Mouse (Mus musculus) urinary bladder, adult 2 months (tissue): ENCODE data around the gene Gsn. TPM values are rescaled to one million over a fixed set of nuclear protein-coding genes. Genes with fewer than 3 reads are reported as not detected.

Experiments
- DNase-seq: peaks from one replicate; pipeline ENCODE4 v3.0.0; 2022; ENCODE audit warnings: low spot score
- polyA plus RNA-seq: library from polyadenylated mRNA; depleted of rRNA; stranded (reverse); fragments of >200 nt; gene quantifications from 2 replicates; pipeline ENCODE4 v1.2.3, GENCODE M21; 2012; rRNA removed

Gsn gene
- polyA plus RNA-seq = 4,184 and 4,255 TPM in 2 replicates

DNA sequence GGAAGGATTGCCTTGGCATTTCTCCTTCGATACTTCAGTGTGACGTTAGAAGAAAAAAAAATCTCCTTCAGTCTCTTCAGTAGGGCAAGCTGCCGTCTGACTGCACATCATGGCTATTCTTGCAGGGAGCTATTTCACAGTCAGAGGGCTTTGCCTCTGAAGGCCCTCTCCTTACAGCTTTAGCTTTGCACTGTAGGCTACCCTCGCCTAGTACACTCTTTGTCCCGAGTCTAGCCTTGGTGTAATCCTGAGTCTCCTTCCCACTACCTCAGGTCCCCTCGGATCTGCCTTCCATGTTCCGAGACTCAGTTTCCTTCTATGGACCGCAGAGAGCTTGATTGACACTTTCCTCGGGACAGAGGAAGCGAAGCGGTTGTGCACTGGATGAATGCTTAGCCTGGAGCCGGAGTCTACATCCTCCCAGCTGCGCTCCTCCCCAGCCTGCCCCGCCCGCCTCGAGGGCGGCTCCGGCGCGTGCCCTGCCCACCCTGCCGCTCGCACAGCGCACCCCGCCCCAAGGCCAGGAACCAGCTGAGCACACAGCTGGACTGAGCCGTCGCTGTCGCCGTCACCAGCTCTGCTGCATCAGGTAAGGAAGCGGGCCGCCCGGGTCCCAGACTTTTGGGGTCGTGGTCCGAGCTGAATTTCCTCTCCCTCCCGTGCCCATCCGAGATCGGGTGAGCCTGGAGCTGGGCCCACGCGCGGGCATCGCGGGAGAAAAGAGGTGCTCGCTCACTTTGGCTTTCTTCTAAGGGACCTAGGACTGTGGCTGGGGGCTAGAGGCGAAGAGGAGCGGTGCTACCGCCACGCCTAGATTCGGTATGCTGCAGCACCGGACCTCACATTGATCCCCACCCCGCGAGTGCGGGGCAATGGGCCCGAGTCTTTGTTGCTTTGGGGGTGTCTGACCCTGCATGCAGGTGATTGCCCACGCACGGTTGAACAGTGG is at the start of gene Gsn:
Gene Gsn (plus strand): TSS at position 496 of the 949 bp plus-strand sequence.
- peak; percentile 71 for DNase-seq

DNA sequence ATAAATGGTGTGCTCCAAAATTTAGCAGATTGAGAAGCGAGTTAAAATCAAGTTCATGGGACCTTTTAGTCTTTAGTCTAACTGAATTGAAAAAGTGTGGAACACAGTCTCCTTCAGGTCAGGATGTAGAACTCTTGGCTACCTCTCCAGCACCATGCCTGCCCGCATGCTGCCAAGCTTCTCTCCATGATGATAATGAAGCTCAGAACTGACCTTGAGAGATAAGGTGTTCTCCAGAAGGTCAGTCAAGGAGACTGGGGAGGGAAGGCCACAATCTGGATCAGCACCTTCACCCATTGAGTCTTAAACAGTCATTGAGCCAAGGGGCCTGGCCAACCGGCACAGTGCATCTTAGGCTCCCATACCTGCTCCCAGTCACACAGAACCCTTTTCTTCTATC is 49.4 kb upstream of the Gsn start:
- DNase-seq = no peak

GRCm38 (mm10) chr2:35208054-35208453 is 48.1 kb upstream of the Gsn start:
- no peak for DNase-seq

GRCm38 (mm10) chr2:35208931-35209665 is 47.1 kb upstream of the Gsn start:
- DNase-seq = peak; percentile 15

GRCm38 (mm10) chr2:35211681-35212080 is 44.5 kb upstream of the Gsn start:
- DNase-seq = peak; percentile 11

GRCm38 (mm10) chr2:35213345-35213910 is 42.8 kb upstream of the Gsn start:
- DNase-seq = peak; percentile 16

DNA sequence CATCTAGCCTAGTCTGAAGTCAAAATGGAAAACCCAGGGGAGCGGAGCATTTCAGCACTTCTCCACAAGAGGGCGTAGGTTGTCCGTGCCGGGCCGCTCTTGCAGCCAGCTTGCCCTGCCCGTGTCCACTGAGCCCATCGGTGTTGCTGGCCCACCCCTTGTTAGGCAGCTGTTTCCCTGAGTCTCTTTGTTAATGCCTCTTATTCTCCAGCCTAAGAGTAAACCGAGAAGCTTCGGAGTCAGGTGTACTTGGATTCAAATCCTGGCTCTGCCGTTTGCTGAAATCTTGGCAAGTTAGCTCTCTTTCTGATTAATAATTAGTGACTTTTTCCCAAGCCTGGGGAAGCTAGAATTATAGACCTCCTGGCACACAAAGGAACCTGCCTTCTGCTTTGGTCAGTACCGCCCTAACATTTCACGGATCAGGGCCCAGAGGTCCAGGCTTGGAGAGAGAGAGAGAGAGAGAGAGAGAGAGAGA is 41.3 kb upstream of the Gsn start:
- DNase-seq = peak; percentile 74

DNA sequence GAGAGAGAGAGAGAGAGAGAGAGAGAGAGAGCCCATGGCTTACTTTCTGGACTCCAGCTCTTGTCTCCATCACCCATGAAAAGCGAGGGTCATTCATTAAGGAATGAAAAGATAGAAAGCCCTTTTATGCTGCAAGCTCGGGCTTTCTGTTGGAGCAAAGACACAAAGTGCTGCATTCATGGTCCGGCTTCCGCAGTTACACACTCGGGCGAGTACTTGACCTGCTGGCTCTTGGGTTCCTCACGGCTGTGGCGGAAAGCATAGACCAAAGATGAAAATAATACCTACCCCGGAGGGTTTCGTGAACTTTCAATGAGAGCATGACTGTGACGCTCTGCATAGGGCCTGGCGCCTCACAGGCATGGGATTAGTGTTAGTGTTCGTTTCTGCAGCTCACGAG is 40.8 kb upstream of the Gsn start:
- peak; percentile 16 for DNase-seq

DNA sequence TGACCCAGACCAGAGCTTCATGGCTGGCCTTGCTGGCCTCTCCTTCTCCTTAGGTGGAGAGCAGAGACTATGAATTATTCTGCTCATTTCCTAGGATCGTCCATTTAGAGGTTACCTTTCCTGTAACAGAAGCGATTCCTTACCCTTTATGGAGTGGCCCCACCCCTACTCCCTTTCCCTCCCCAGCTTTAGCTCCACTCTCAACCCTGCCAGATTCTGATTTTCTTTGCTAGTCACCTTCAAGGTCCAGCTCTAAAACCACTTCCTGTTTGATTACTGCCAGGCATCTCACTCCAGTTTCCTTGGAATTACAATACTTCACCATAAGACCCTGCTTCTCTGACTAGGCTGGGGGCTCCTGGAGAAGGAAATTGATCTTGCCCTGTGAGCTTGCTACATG is 39.5 kb upstream of the Gsn start:
- DNase-seq = no peak

DNA sequence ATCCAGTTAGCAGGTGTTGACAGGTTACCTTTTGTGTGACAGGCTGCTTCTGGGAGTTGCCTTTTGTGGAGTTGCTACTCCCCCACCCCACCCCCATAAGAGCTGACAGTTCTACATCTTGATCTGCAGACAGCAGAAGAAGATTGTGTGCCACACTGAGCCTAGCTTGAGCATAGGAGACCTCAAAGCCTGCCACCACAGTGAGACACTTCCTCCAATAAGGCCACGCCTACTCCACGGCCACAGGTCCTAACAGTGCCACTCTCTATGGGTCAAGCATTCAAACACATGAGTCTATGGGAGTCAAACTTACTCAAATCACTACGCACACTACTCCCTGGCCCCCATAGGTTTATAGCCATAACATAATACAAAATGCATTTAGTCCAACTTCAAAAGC is 37.4 kb upstream of the Gsn start:
- peak; percentile 10 for DNase-seq

DNA sequence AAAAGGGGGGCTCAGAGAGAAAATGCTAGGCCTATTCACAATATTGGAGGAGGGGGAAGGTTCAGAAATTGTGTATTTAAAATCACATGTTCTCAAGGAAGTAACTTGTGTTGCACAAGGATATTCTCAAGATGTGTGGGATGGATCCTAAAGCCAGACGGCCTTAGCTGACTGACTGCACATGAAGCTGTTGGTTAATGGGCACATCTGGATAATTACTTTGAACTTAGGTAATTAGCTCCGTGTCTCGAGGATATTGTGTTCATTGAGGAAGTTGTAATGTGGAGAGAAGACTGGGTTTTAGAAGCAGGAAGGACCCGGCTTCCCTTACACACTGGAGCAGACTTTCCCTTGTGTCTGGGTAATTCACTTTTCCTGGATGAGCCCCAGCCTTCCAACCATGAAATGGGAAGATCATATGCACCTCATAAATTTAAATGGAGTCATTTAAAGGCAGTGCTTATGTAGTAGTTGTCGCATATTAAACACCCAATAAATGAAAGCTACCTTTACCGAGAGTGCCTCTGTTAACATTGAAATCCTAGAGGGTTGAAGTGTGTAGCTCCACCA is 33.3 kb upstream of the Gsn start:
- no peak for DNase-seq

DNA sequence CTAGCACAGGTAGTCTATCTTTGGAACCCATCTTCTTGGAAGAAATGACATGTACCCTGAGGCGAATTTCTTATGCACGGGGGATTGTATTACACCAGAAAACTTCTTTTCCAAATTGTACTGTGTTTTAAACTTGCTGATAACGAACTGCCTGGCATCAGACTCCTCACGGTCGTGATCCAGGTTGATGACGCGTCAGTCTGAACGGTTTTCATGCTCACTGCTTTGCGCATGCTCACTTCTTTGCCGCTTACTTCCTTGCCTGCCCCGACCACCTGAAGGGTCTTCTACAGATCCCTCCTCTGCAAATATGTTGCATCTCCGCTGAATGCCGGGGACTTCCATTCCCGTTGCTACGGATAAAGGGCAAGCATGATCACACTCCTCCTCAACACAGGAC is 31.9 kb upstream of the Gsn start:
- DNase-seq = no peak

GRCm38 (mm10) chr2:35228145-35228544 is 28.0 kb upstream of the Gsn start:
- DNase-seq = no peak

DNA sequence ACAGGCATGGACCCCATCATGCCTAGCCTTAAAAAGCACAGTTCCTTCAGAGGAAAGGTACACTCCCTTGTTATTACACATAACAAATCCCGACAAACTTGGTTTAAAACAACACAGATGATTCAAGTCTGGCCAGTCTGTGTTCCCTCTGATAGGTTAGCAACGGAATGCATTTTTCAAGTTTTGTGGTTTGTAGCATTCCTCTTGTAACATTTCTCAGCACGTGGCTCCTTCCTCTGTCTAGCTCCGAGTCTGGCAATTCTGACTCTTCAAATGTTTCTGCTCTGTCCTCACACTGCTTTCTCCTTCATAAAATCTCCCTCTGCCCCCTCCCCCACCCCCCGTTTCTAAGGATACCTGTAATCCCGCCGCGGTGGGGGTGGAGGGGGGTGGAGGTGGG is 26.0 kb upstream of the Gsn start:
- no peak for DNase-seq

GRCm38 (mm10) chr2:35231871-35232270 is 24.3 kb upstream of the Gsn start:
- DNase-seq = no peak

GRCm38 (mm10) chr2:35232595-35233445 is 23.4 kb upstream of the Gsn start:
- no peak for DNase-seq

GRCm38 (mm10) chr2:35233898-35234297 is 22.3 kb upstream of the Gsn start:
- DNase-seq = no peak

- DNase-seq = no peak
Measured at GRCm38 (mm10) chr2:35235021-35235420, 21.2 kb upstream of the Gsn start.

DNA sequence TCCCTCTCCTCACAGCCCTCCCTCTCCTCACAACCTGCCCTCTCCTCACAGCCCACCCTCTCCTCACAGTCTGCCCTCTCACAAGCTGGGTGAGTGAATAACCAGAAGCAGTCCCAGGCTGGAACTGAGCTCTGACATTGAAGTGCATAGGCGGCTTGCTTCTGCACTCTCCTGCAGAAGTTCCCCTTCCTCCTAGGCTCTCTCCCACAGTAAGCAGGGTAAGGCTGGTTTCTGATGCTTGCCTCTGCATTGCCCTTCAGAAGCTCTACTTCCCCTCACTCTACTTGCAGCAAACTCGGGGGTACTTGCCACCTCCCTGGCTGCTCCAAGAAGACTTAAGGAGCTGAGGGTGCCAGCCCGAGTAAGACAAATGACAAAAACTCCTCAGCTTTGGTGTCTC is 11.9 kb upstream of the Gsn start:
- no peak for DNase-seq

DNA sequence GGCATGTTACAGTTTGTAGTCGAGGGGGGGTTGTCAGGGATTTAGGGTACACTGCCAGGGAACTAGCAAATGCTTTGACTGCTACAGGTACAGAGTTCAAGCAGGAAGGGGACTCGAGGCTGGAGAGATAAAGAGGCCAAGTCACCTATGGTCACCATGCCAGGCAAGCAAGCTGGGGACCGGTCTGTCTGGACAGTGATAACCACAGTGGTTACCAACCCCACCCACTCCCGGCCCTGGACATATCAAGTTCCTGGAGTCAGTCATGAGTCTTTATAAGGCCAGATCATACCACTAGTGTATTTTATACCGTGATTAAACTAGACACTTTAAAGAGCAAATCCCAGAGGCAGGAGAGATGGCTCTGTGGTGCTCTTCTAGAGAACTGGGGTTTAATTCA is 8.4 kb upstream of the Gsn start:
- no peak for DNase-seq

- DNase-seq = no peak
Measured at GRCm38 (mm10) chr2:35252733-35253132, 3.4 kb upstream of the Gsn start.
